Mouse (Mus musculus): ENCODE data around the gene Gm8871.
"Not testable (repeated sequence)": the region's sequence is repeated elsewhere in the genome, so short reads cannot be mapped to it uniquely, and the experiment has no call there.

Gene Gm8871

GRCm38 (mm10) chr5:10947505-10947904 lies at the start of gene Gm8871, which contains the start of gene Gm8857:
Gm8871 (plus strand) TSS chr5:10947805.
Gm8857 (plus strand) TSS chr5:10947807.
- DNase-seq (ENCODE audit: low read depth, low spot score): not testable (repeated sequence)

- DNase-seq (ENCODE audit: low read depth, low spot score): not testable (repeated sequence)
Measured at GRCm38 (mm10) chr5:10953512-10953911, 5.9 kb downstream of the Gm8871 start.

GRCm38 (mm10) chr5:10958057-10958456 lies 10.5 kb downstream of the Gm8871 start:
- DNase-seq (ENCODE audit: low read depth, low spot score): not testable (repeated sequence)
